Mouse (Mus musculus) heart, embryonic 15.5 days (tissue): Measurements from ENCODE around the gene Tada3. TPM values are rescaled to one million over a fixed set of nuclear protein-coding genes. Genes with fewer than 3 reads are reported as not detected.

Experiments used
- ATAC-seq: fragments of 200-750 bp; cut with Nextera tagmentation; replicated peaks from 2 replicates; pipeline ENCODE4 v1.8.0; 2017; ENCODE audit warnings: low read depth, moderate TSS enrichment; ENCODE audit not compliant: insufficient number of reproducible peaks, insufficient read depth, low FRiP score
- H3K27ac ChIP-seq: fragments of 300-500 bp; sonication (generic); 2 replicates; pipeline ENCODE4 v1.5.1; 2015; ENCODE audit warnings: mild to moderate bottlenecking, inconsistent platforms
- H3K27me3 ChIP-seq: fragments of 300-500 bp; sonication (generic); 2 replicates; pipeline ENCODE4 v1.6.1; 2015; ENCODE audit warnings: inconsistent platforms
- H3K36me3 ChIP-seq: fragments of 300-500 bp; sonication (generic); 2 replicates; pipeline ENCODE4 v1.6.1; 2015; ENCODE audit warnings: mild to moderate bottlenecking, inconsistent platforms
- H3K4me1 ChIP-seq: fragments of 300-500 bp; sonication (generic); replicated peaks from 2 replicates; pipeline ENCODE4 v1.6.1; 2015; ENCODE audit warnings: inconsistent platforms
- H3K4me2 ChIP-seq: fragments of 300-500 bp; sonication (generic); 2 replicates; pipeline ENCODE4 v1.6.1; 2015; ENCODE audit warnings: inconsistent platforms, mild to moderate bottlenecking, moderate library complexity
- H3K4me3 ChIP-seq: fragments of 300-500 bp; sonication (generic); 2 replicates; pipeline ENCODE4 v1.5.1; 2015; ENCODE audit warnings: mild to moderate bottlenecking, inconsistent platforms
- H3K9ac ChIP-seq: fragments of 300-500 bp; sonication (generic); 2 replicates; pipeline ENCODE4 v1.6.1; 2015; ENCODE audit warnings: mild to moderate bottlenecking, inconsistent platforms
- H3K9me3 ChIP-seq: fragments of 300-500 bp; sonication (generic); replicated peaks from 2 replicates; pipeline ENCODE4 v1.6.1; 2016; ENCODE audit warnings: inconsistent platforms
- whole genome bisulfite sequencing: fragments of 180-500 bp; shearing (Covaris S2); methylation state at CpG from one replicate; pipeline ENCODE4 v1.1.7; 2015; ENCODE audit warnings: mixed read lengths; 5-methylcytosine and 5-hydroxymethylcytosine counted together
- polyA plus RNA-seq: library from polyadenylated mRNA; unstranded; fragments of >200 nt; fragmentation: Nextera tagmentation; extraction: Ambion mirVana; gene quantifications from 2 replicates; pipeline ENCODE4 v1.2.1, GENCODE M21; 2015

Tada3 gene
- 36.1 and 43.9 TPM in 2 replicates for polyA plus RNA-seq

GRCm38 (mm10) chr6:113377496-113378385 is at the start of gene Tada3, which contains the start of gene Arpc4:
Gene Tada3 (minus strand): TSS chr6:113377883.
Gene Arpc4 (plus strand): TSS chr6:113378115.
- peak; percentile 93 for ATAC-seq
- H3K27me3 ChIP-seq = no peaks in the 10 kb centered on the region
- peak within 1 kb of the TSS; percentile 99 for H3K27ac ChIP-seq
- no peaks in the 10 kb centered on the region for H3K9me3 ChIP-seq
- peak within 1 kb of the TSS; percentile 85 for H3K4me2 ChIP-seq
- WGBS = under 1% methylated on average over 61 of the region's 61 CpGs
- peak within 1 kb of the TSS; percentile 98 for H3K4me3 ChIP-seq
- peak within 1 kb of the TSS; percentile 92 for H3K9ac ChIP-seq
- peaks cover 34% of the 10 kb centered on the region for H3K36me3 ChIP-seq
- peaks cover 21% of the 10 kb centered on the region for H3K4me1 ChIP-seq

- H3K4me1 ChIP-seq = 0 out of 2 replicates have a peak, but pooled peaks cover 2% of the 10 kb centered on the region
- no peaks in the 10 kb centered on the region for H3K9me3 ChIP-seq
- no peak overlapping the region for H3K27ac ChIP-seq
- H3K4me2 ChIP-seq = no peak overlapping the region
- no peak overlapping the region for H3K4me3 ChIP-seq
- H3K36me3 ChIP-seq = no peaks in the 10 kb centered on the region
- WGBS = 56% methylated on average over 3 of the region's 3 CpGs
- ATAC-seq = no peak
- H3K9ac ChIP-seq = no peak overlapping the region
- H3K27me3 ChIP-seq = no peaks in the 10 kb centered on the region
These were observed 49.7 kb upstream of the Tada3 start for GRCm38 (mm10) chr6:113427397-113427796.

- no peak for ATAC-seq
These were observed 49.0 kb upstream of the Tada3 start for GRCm38 (mm10) chr6:113426696-113427095.

GRCm38 (mm10) chr6:113424187-113424586 is 46.5 kb upstream of the Tada3 start:
- Histone ChIP-seq H3K4me3 (no peak overlapping the region), H3K9ac (no peak overlapping the region), H3K9me3 (no peaks in the 10 kb centered on the region), H3K27ac (no peak overlapping the region), H3K36me3 (no peaks in the 10 kb centered on the region), H3K4me2 (no peak overlapping the region), H3K4me1 (peaks cover 4% of the 10 kb centered on the region), H3K27me3 (no peaks in the 10 kb centered on the region)
- no peak for ATAC-seq
- WGBS = 81% methylated on average over 7 of the region's 7 CpGs

More at GRCm38 (mm10) chr6:113426696-113427095, 49.0 kb upstream of the Tada3 start:
- Histone ChIP-seq H3K36me3 (no peaks in the 10 kb centered on the region), H3K9ac (no peak overlapping the region), H3K4me1 (no peaks in the 10 kb centered on the region), H3K9me3 (no peaks in the 10 kb centered on the region), H3K27ac (no peak overlapping the region), H3K27me3 (no peaks in the 10 kb centered on the region), H3K4me2 (no peak overlapping the region), H3K4me3 (no peak overlapping the region)
- 84% methylated on average over 4 of the region's 4 CpGs for WGBS

- no peak for ATAC-seq
- WGBS = 60% methylated on average over 4 of the region's 4 CpGs
These were observed 45.3 kb upstream of the Tada3 start for GRCm38 (mm10) chr6:113423000-113423399.

GRCm38 (mm10) chr6:113419199-113419587 is 41.5 kb upstream of the Tada3 start, which contains the start of gene Rpusd3:
Gene Rpusd3 (minus strand): TSS chr6:113419340.
- no peaks in the 10 kb centered on the region for H3K9me3 ChIP-seq
- under 1% methylated on average over 25 of the region's 25 CpGs for WGBS
- peaks cover 15% of the 10 kb centered on the region for H3K4me1 ChIP-seq
- peak within 1 kb of the TSS; percentile 69 for H3K9ac ChIP-seq
- peak; percentile 96 for ATAC-seq
- H3K27me3 ChIP-seq = no peaks in the 10 kb centered on the region
- no peaks in the 10 kb centered on the region; the same call in 1 of the 2 replicates for H3K36me3 ChIP-seq
- peak within 1 kb of the TSS; percentile 86 for H3K4me2 ChIP-seq
- no peak within 1 kb of the TSS for H3K27ac ChIP-seq
- peak within 1 kb of the TSS; percentile 66 for H3K4me3 ChIP-seq

More at GRCm38 (mm10) chr6:113423000-113423399, 45.3 kb upstream of the Tada3 start:
- H3K36me3 ChIP-seq = no peaks in the 10 kb centered on the region
- H3K27ac ChIP-seq = no peak overlapping the region
- H3K4me1 ChIP-seq = peaks cover 11% of the 10 kb centered on the region
- no peaks in the 10 kb centered on the region for H3K9me3 ChIP-seq
- H3K4me3 ChIP-seq = no peak overlapping the region
- no peak overlapping the region for H3K4me2 ChIP-seq
- no peak overlapping the region for H3K9ac ChIP-seq
- no peaks in the 10 kb centered on the region for H3K27me3 ChIP-seq

- peak; percentile 49 for ATAC-seq
- H3K4me3 ChIP-seq = peak overlapping the region; percentile 66
- peak overlapping the region; percentile 86 for H3K4me2 ChIP-seq
- no peaks in the 10 kb centered on the region for H3K27me3 ChIP-seq
- H3K36me3 ChIP-seq = no peaks in the 10 kb centered on the region; the same call in 1 of the 2 replicates
- 13% methylated on average over 16 of the region's 16 CpGs for WGBS
- H3K9ac ChIP-seq = peak overlapping the region; percentile 69
- H3K9me3 ChIP-seq = no peaks in the 10 kb centered on the region
- no peak overlapping the region for H3K27ac ChIP-seq
- H3K4me1 ChIP-seq = peaks cover 15% of the 10 kb centered on the region
These were observed 40.9 kb upstream of the Tada3 start for GRCm38 (mm10) chr6:113418441-113419198.

- Histone ChIP-seq H3K9ac (no peak overlapping the region), H3K4me1 (peaks cover 15% of the 10 kb centered on the region), H3K27ac (no peak overlapping the region), H3K9me3 (no peaks in the 10 kb centered on the region), H3K27me3 (no peaks in the 10 kb centered on the region), H3K4me3 (no peak overlapping the region), H3K4me2 (no peak overlapping the region), H3K36me3 (no peaks in the 10 kb centered on the region; the same call in 1 of the 2 replicates)
- ATAC-seq = no peak
- 67% methylated on average over 5 of the region's 5 CpGs for WGBS
These were observed 38.7 kb upstream of the Tada3 start for GRCm38 (mm10) chr6:113416416-113416815.

- Histone ChIP-seq H3K36me3 (no peaks in the 10 kb centered on the region), H3K9ac (no peak overlapping the region), H3K4me3 (no peak overlapping the region), H3K27me3 (no peaks in the 10 kb centered on the region), H3K27ac (no peak overlapping the region), H3K4me1 (no peaks in the 10 kb centered on the region), H3K9me3 (no peaks in the 10 kb centered on the region), H3K4me2 (no peak overlapping the region)
- WGBS = 77% methylated on average over 1 of the region's 1 CpGs
- no peak for ATAC-seq
These were observed 32.3 kb upstream of the Tada3 start for GRCm38 (mm10) chr6:113410001-113410400.

GRCm38 (mm10) chr6:113406683-113407082 is 29.0 kb upstream of the Tada3 start:
- Histone ChIP-seq H3K4me3 (no peak overlapping the region), H3K27me3 (no peaks in the 10 kb centered on the region), H3K4me2 (no peak overlapping the region), H3K27ac (no peak overlapping the region), H3K36me3 (no peaks in the 10 kb centered on the region), H3K9me3 (no peaks in the 10 kb centered on the region), H3K4me1 (no peaks in the 10 kb centered on the region), H3K9ac (no peak overlapping the region)
- ATAC-seq = no peak
- 76% methylated on average over 9 of the region's 9 CpGs for WGBS

GRCm38 (mm10) chr6:113405483-113405882 is 27.8 kb upstream of the Tada3 start:
- H3K4me3 ChIP-seq = no peak overlapping the region
- H3K27me3 ChIP-seq = no peaks in the 10 kb centered on the region
- no peak for ATAC-seq
- WGBS = 66% methylated on average over 6 of the region's 6 CpGs
- no peak overlapping the region for H3K9ac ChIP-seq
- no peak overlapping the region for H3K4me2 ChIP-seq
- no peaks in the 10 kb centered on the region for H3K4me1 ChIP-seq
- no peaks in the 10 kb centered on the region for H3K36me3 ChIP-seq
- no peaks in the 10 kb centered on the region for H3K9me3 ChIP-seq
- no peak overlapping the region for H3K27ac ChIP-seq
